Comparison of ENCODE assay signal across 7 mouse cellular contexts in the genomic region with DNA sequence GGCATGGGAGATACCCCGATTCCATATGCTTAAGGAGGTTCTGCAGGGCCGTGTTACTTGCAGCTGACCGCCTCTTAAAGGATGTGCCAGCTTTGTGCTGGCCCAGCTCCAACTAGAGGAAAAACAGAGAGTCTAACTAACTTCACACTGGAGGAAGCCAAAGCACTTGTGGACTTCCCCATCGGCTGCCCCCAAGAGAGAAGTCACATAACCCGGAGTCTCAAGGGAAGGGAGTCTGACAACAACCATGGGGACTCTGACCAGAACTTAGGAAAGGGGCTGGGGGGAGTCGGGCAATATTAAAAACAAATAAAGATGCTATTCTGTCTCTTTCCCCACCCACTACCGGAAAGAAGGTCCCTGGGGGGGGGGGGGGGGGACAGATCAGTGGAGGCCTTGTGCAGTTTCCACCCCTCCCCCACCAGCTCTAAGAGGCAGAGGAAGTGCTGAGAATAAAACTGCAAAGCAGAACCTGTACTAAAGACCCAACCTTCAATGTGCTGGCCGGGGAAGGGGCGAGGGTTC. TPM values are rescaled to one million over a fixed set of nuclear protein-coding genes. Genes with fewer than 3 reads are reported as not detected.
DNase-seq lines count a peak whose midpoint lies in the region; ATAC-seq and TF ChIP-seq lines count a peak whose summit lies in the region.

No protein-coding gene starts in this region.

- peak; percentile 59; the same call in 1 of the 2 replicates for ATAC-seq in forebrain, embryonic 12.5 days (ENCODE audit: low FRiP score)
- ATAC-seq in midbrain, postnatal 0 days (ENCODE audit: low FRiP score) = 0 out of 2 replicates have a peak, but pooled peaks have one; percentile 25

- H3K4me1 ChIP-seq in forebrain, embryonic 12.5 days = peaks cover 78% of the 10 kb centered on the region
- H3K4me1 ChIP-seq in midbrain, postnatal 0 days (ENCODE audit: insufficient read depth, low read length) = no peaks in the 10 kb centered on the region

- H3K4me3 ChIP-seq in forebrain, embryonic 12.5 days (replicated peaks) = no peak overlapping the region
- no peak overlapping the region for H3K4me3 ChIP-seq in midbrain, postnatal 0 days (ENCODE audit: low read depth, low read length)

- intact Hi-C loops in left cerebral cortex, postnatal 10 days (cut with DNase I) = no loop called here

- no peaks in the 10 kb centered on the region for H3K36me3 ChIP-seq in forebrain, embryonic 12.5 days (replicated peaks)
- no peaks in the 10 kb centered on the region for H3K36me3 ChIP-seq in midbrain, postnatal 0 days (ENCODE audit: insufficient read depth, low read length)

- DNase-seq in ovary, postnatal 36 days (ENCODE audit: low spot score) = peak; percentile 42
- DNase-seq in ovary, adult 18-20 months (ENCODE audit: low spot score) = no peak
- DNase-seq in heart, postnatal 4 days = peak; percentile 71
- DNase-seq in left cerebral cortex, postnatal 10 days (ENCODE audit: extremely low spot score in 1 of 2, low spot score in 2 of 2) = peak; percentile 56 to 84
- peak; percentile 71 for DNase-seq in midbrain, postnatal 0 days (ENCODE audit: low spot score)
- peak; percentile 55 to 64 for DNase-seq in thymus, postnatal 36 days

- H3K27ac ChIP-seq in forebrain, embryonic 12.5 days = peak overlapping the region; percentile 65
- H3K27ac ChIP-seq in midbrain, postnatal 0 days (ENCODE audit: low read depth, low read length) = no peak overlapping the region

- H3K4me2 ChIP-seq in forebrain, embryonic 12.5 days = peak overlapping the region; percentile 24
- no peak overlapping the region for H3K4me2 ChIP-seq in midbrain, postnatal 0 days (ENCODE audit: low read depth, low read length, poor library complexity, severe bottlenecking)

- 37% methylated on average over 9 of the region's 9 CpGs for WGBS in forebrain, embryonic 12.5 days
- WGBS in midbrain, postnatal 0 days = 50% methylated on average over 9 of the region's 9 CpGs

- H3K9me3 ChIP-seq in forebrain, embryonic 12.5 days = no peaks in the 10 kb centered on the region
- H3K9me3 ChIP-seq in midbrain, postnatal 0 days (ENCODE audit: low read length) = no peaks in the 10 kb centered on the region

- no peaks in the 10 kb centered on the region for H3K27me3 ChIP-seq in forebrain, embryonic 12.5 days
- no peaks in the 10 kb centered on the region for H3K27me3 ChIP-seq in midbrain, postnatal 0 days (ENCODE audit: insufficient read depth, low read length)

- no peak for TF ChIP-seq CTCF in midbrain, postnatal 0 days (IDR thresholded peaks at IDR 0.05)

- no peak overlapping the region; the same call in 1 of the 2 replicates for H3K9ac ChIP-seq in forebrain, embryonic 12.5 days
- no peak overlapping the region for H3K9ac ChIP-seq in midbrain, postnatal 0 days (replicated peaks; ENCODE audit: low read length, poor library complexity, severe bottlenecking)

RNA-seq across cellular contexts. Expression of a gene that starts 17.3 kb away (rescaled TPM):
- 3.7 TPM in 2 replicates for polyA plus RNA-seq in forebrain, embryonic 12.5 days (2016; fragmentation: Nextera tagmentation; extraction: Ambion mirVana)
- 10 to 100 TPM; 91.0 to 95.1 TPM for total RNA-seq in heart, postnatal 4 days (2021)
- 10 to 100 TPM; 22.8 to 23.4 TPM for total RNA-seq in left cerebral cortex, postnatal 10 days (2021)
- 21.0 and 27.4 TPM in 2 replicates for total RNA-seq in midbrain, postnatal 0 days (2014; rRNA removed)
- 1.2 and 1.5 TPM in 2 replicates for polyA plus RNA-seq in midbrain, postnatal 0 days (2015; fragmentation: Nextera tagmentation; extraction: Ambion mirVana)
